Mouse (Mus musculus) stomach, postnatal 0 days (tissue): ENCODE measurements at regions not wholly inside any gene's neighbourhood (a gene's known extent, or its start where the extent isn't known, plus 50 kb on each side); places are given as distances from the start of the nearest gene placed in this dataset.

Experiments used
- ATAC-seq: fragments of 200-750 bp; cut with Nextera tagmentation; 2 replicates; pipeline ENCODE4 v1.8.0; 2017; ENCODE audit not compliant: low FRiP score, low TSS enrichment
- DNase-seq: peaks from one replicate; pipeline ENCODE4 v3.0.0-alpha.2; 2016; ENCODE audit warnings: low spot score
- H3K27ac ChIP-seq: fragments of 300-500 bp; sonication (generic); replicated peaks from 2 replicates; pipeline ENCODE4 v1.5.1; 2014; ENCODE audit warnings: mild to moderate bottlenecking, control low read depth
- H3K27me3 ChIP-seq: fragments of 300-500 bp; sonication (generic); 2 replicates; pipeline ENCODE4 v1.6.1; 2014; ENCODE audit warnings: low read length; ENCODE audit not compliant: control insufficient read depth, insufficient read depth
- H3K36me3 ChIP-seq: fragments of 300-500 bp; sonication (generic); 2 replicates; pipeline ENCODE4 v1.6.1; 2014; ENCODE audit warnings: low read length, mixed read lengths; ENCODE audit not compliant: control insufficient read depth, insufficient read depth
- H3K4me1 ChIP-seq: fragments of 300-500 bp; sonication (generic); replicated peaks from 2 replicates; pipeline ENCODE4 v1.6.1; 2014; ENCODE audit warnings: antibody characterized with exemption; ENCODE audit not compliant: control insufficient read depth, insufficient read depth
- H3K4me2 ChIP-seq: fragments of 300-500 bp; sonication (generic); replicated peaks from 2 replicates; pipeline ENCODE4 v1.6.1; 2014; ENCODE audit warnings: low read depth, mild to moderate bottlenecking, control low read depth, moderate library complexity
- H3K4me3 ChIP-seq: fragments of 300-500 bp; sonication (generic); 2 replicates; pipeline ENCODE4 v1.5.1; 2014; ENCODE audit warnings: low read depth, low read length, control low read depth
- H3K9ac ChIP-seq: fragments of 300-500 bp; sonication (generic); 2 replicates; pipeline ENCODE4 v1.6.1; 2014; ENCODE audit warnings: mild to moderate bottlenecking, low read length, control low read depth, mixed read lengths
- H3K9me3 ChIP-seq: fragments of 300-500 bp; sonication (generic); 2 replicates; pipeline ENCODE4 v1.6.1; 2016; ENCODE audit warnings: low read length; ENCODE audit not compliant: control insufficient read depth
- CTCF ChIP-seq: IDR thresholded peaks from 2 replicates; pipeline ENCODE4 v1.5.1; 2016; ENCODE audit warnings: antibody characterized with exemption, low read depth, mild to moderate bottlenecking, moderate library complexity
- EP300 ChIP-seq: optimal IDR thresholded peaks from 2 replicates; pipeline ENCODE3; 2016; ENCODE audit warnings: antibody characterized with exemption
- WGBS: fragments of 180-500 bp; shearing (Covaris S2); extraction: QIAGEN DNeasy Blood & Tissue Kit; methylation state at CpG from one replicate; pipeline ENCODE4 v1.1.7; 2014; 5-methylcytosine and 5-hydroxymethylcytosine counted together

- no peak overlapping the region for H3K27ac ChIP-seq
- H3K4me2 ChIP-seq, result no peak overlapping the region
- H3K27me3 ChIP-seq, result no peaks in the 10 kb centered on the region
- no peak overlapping the region for H3K9ac ChIP-seq
- no peak overlapping the region for H3K4me3 ChIP-seq
- WGBS, result 75% methylated on average over 9 of the region's 9 CpGs
- DNase-seq (no peak), ATAC-seq (no peak)
- no peaks in the 10 kb centered on the region for H3K36me3 ChIP-seq
- TF ChIP-seq EP300 (no peak), CTCF (no peak)
- no peaks in the 10 kb centered on the region for H3K9me3 ChIP-seq
- H3K4me1 ChIP-seq, result no peaks in the 10 kb centered on the region
Observed at GRCm38 (mm10) chr8:8745615-8746285, 55.4 kb upstream of the Arglu1 start.
